Mouse (Mus musculus): ENCODE results near the gene Map2.

DNA sequence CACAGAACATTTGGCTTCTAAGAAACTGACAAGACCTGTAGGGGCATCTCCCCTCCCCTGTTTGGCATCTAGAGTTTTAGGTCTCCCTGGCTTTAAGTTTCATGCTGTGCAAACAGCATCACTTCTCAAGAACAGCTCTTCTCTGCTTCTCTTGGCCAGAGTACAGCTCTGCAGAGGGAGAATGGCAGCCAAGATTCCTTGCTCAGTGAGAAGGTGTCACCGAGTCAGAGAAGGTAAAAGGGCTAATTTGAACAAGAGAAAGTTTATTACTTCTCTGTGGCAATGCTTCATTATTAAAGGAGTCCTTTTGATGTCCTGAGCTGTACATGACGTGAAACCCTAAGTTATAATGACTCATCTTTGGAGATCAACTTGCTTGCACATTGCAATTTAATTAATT is 10.4 kb upstream of the Map2 start:
- TF ChIP-seq BHLHE40 (IDR thresholded peaks at IDR 0.05; ENCODE audit: borderline replicate concordance, low read depth, low read length) (no peak), MAX (IDR thresholded peaks at IDR 0.05; ENCODE audit: low read length) (no peak), GABPA (IDR thresholded peaks at IDR 0.05; ENCODE audit: low read depth, low read length) (no peak), TCF12 (IDR thresholded peaks at IDR 0.05; ENCODE audit: low read depth, low read length) (no peak), HCFC1 (IDR thresholded peaks at IDR 0.05; ENCODE audit: low read depth, low read length) (no peak), UBTF (IDR thresholded peaks at IDR 0.05; ENCODE audit: borderline replicate concordance, insufficient read depth, low read depth, low read length) (no peak), POLR2AphosphoS2 (IDR thresholded peaks at IDR 0.05; ENCODE audit: low read length) (no peak), CTCF (IDR thresholded peaks at IDR 0.05 in 2 of 3, conservative IDR thresholded peaks at IDR 0.05 in 1 of 3; ENCODE audit: control insufficient read depth in 1 of 3, insufficient read depth in 1 of 3, low read depth in 2 of 3, low read length in 3 of 3, poor library complexity in 1 of 3, severe bottlenecking in 1 of 3) (no peak), ZC3H11A (IDR thresholded peaks at IDR 0.05; ENCODE audit: low read depth, low read length) (no peak), EP300 (IDR thresholded peaks at IDR 0.05; ENCODE audit: low read depth in 1 of 2, low read length in 2 of 2) (no peak), USF1 (IDR thresholded peaks at IDR 0.05; ENCODE audit: low read depth, low read length) (no peak), E2F4 (IDR thresholded peaks at IDR 0.05; ENCODE audit: borderline replicate concordance, low read depth, low read length) (no peak), ZKSCAN1 (IDR thresholded peaks at IDR 0.05; ENCODE audit: low read depth, low read length) (no peak), CHD1 (IDR thresholded peaks at IDR 0.05; ENCODE audit: low read depth, low read length) (no peak)
